Mouse (Mus musculus) bone marrow macrophage, adult 2 months (primary cell): Measurements from ENCODE around the gene Nufip1. TPM values are rescaled to one million over a fixed set of nuclear protein-coding genes. Genes with fewer than 3 reads are reported as not detected.

ENCODE experiments used
- H3K27ac ChIP-seq: 2 replicates; pipeline ENCODE4 v1.5.1; 2012; ENCODE audit warnings: low read depth, low read length; ENCODE audit not compliant: insufficient read depth
- H3K4me1 ChIP-seq: 2 replicates; pipeline ENCODE4 v1.6.1; 2012; ENCODE audit warnings: low read length; ENCODE audit not compliant: control insufficient read depth, insufficient read depth
- H3K4me3 ChIP-seq: 2 replicates; pipeline ENCODE4 v1.5.1; 2012; ENCODE audit warnings: mild to moderate bottlenecking, low read length, moderate library complexity; ENCODE audit not compliant: insufficient read depth
- CTCF ChIP-seq: IDR thresholded peaks from 2 replicates; pipeline ENCODE4 v1.5.1; 2012; ENCODE audit warnings: low read depth, mild to moderate bottlenecking, low read length, moderate library complexity
- POLR2A ChIP-seq: IDR thresholded peaks from 2 replicates; pipeline ENCODE4 v1.6.1; 2012; ENCODE audit warnings: mild to moderate bottlenecking, low read depth, low read length, borderline replicate concordance
- polyA plus RNA-seq: library from polyadenylated mRNA; stranded (reverse); fragments of >200 nt; gene quantifications from 2 replicates; pipeline ENCODE4 v1.2.4, GENCODE M21; 2012; ENCODE audit not compliant: missing spikeins, insufficient read depth, insufficient read length

Gene Nufip1
- 7.3 and 7.4 TPM in 2 replicates for polyA plus RNA-seq

DNA sequence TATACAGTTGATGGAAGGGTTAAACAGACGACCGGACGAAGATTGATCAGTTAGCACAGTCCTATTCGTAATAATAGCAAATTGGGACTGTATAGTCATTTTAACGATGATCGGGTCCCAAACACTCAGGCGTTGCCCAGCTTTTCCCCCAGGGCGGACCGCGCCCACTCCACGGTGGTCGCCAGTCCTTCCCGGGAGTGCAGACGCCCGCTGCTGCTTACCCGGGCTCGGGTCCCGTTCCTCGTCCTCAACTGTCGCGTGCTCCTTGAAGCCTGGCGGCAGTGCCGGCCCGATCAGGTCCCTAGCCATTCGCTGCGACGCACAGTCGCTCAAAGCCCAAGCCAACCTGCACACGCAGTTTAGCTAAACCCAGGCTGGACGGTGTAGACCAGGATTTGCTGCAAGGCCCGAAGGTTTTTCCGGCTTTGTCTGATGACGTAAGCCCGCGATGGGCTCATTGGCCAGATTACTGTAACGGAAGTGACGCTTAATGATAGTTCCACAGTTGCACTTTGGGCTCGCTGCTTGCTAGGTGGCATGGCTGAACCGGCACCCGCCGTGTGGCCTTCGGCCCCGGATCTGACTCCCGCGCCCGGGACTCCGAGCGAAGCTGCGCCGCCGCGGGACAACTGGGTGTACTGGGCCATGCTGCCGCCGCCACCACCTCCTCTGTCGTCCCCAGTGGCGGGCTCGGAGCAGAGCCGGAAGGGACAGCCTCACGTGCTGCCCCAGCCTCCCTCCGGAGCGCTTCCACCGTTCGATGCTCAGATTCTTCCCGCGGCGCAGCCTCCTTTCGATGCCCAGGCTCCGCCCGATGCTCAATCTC is at the start of gene Nufip1, which contains the start of gene Gpalpp1:
Nufip1 (plus strand) TSS at position 496 of the 826 bp plus-strand sequence.
Gpalpp1 (minus strand) TSS at position 365 of the 826 bp plus-strand sequence.
- Histone ChIP-seq H3K4me1 (peaks cover 18% of the 10 kb centered on the region), H3K27ac (peak within 1 kb of the TSS; percentile 75), H3K4me3 (peak within 1 kb of the TSS; percentile 90)
- TF ChIP-seq POLR2A (no peak), CTCF (no peak)

DNA sequence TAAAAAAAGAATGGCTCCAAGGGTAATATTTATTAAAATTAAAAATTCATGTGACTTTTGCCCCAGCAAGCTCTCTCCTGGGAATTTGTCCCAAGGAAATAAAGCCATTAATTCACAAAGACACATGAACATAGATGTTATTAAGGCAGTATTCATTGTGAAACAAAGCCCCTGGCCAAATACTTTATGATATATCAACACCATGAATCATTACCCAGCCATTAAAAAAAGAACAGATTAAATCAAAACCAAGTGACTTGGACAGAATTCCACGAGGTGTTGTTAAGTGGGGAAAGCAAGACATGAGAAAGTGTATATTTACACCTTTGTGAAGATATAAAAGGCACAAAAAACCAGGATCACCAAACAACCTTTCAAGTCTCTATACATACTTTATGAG is 43.5 kb upstream of the Nufip1 start:
- Histone ChIP-seq H3K4me1 (peaks cover under 1% of the 10 kb centered on the region; the same call in 1 of the 2 replicates), H3K4me3 (no peak overlapping the region)
- TF ChIP-seq POLR2A (no peak), CTCF (no peak)

DNA sequence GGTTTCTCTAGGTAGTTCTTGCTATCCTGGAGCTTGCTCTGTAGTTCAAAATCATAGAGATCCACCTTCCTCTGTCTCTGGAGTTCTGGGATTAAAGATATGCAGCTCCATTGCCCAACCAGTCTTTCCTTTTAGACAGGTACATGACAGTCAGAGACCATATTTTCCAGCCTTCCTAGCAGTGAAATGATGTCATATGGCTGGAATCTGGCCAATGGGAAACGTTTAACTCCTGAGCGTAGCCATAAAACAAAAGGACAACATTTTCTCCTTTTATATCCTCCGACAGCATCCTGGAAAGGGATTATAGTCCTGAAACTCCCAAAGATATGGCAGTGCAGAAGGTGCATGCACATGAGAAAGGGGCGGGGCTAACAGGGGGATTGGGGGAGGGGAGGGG is 42.4 kb upstream of the Nufip1 start:
- Histone ChIP-seq H3K27ac (no peak overlapping the region), H3K4me1 (peaks cover 9% of the 10 kb centered on the region), H3K4me3 (no peak overlapping the region)
- no peak for TF ChIP-seq POLR2A
- TF ChIP-seq CTCF = no peak

More for the DNA sequence above, 43.5 kb upstream of the Nufip1 start:
- H3K27ac ChIP-seq = no peak overlapping the region

DNA sequence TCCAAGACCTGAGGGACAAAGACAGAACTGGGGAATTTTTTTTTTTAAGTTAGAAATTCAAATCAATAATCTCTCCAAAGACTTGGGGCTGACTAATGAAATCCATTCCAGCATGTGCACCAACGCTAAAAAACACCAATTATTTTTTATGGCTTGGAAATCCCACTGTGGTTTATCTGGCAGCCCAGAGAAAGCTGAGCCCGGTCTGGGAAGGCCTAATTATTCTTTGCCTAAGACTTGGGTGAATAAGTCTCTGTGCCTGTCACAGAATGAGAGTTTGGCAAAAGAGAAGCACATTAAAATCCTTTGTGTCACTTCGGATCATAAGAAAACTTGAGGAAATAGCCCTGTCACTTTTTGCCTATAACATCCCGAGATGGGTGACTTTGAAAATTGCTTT is 41.4 kb upstream of the Nufip1 start:
- Histone ChIP-seq H3K27ac (no peak overlapping the region), H3K4me3 (no peak overlapping the region), H3K4me1 (peaks cover 9% of the 10 kb centered on the region)
- TF ChIP-seq POLR2A = no peak
- no peak for TF ChIP-seq CTCF

DNA sequence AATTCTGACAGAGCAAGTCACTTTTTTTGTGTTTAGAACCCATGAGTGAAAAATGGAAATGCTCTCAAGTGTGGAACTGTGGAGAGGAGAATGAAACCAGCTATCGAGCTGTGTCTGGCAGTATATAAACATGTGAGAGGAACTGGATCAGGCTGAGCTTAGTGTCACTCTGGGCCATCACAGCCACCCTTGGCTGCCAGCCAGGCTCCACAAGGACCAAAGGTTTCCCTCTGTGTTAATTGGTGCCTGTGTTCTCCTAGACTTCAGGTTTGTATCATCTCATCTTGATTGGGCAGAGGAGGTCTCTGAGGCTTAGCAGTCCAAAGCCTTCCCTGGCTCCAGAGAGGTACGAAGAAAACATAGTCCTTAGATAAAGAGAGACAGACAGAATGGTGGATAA is 38.1 kb upstream of the Nufip1 start:
- Histone ChIP-seq H3K27ac (no peak overlapping the region), H3K4me3 (no peak overlapping the region), H3K4me1 (peaks cover 9% of the 10 kb centered on the region)
- TF ChIP-seq POLR2A (no peak), CTCF (no peak)

DNA sequence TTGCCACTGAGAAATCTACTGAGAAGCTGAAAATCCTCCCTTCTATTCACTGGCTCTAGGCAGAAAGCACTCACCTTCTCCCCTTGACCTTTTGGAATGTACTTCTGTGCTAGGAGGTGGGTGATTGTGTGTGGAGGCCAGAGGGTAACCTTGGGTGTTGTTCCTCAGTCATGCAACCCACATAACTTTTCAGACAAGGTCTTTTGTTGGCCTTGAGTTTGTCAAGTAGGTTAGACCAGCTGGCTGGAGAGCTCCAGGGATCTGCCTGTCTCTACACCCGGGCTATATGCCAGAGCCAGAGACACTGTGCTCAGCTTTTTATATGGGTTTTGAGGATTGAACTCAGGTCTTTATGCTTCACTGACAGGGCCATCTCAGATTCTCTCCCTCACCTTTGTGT is 36.5 kb upstream of the Nufip1 start:
- TF ChIP-seq POLR2A (no peak), CTCF (no peak)
- peaks cover 9% of the 10 kb centered on the region for H3K4me1 ChIP-seq
- H3K27ac ChIP-seq = no peak overlapping the region
- no peak overlapping the region for H3K4me3 ChIP-seq

DNA sequence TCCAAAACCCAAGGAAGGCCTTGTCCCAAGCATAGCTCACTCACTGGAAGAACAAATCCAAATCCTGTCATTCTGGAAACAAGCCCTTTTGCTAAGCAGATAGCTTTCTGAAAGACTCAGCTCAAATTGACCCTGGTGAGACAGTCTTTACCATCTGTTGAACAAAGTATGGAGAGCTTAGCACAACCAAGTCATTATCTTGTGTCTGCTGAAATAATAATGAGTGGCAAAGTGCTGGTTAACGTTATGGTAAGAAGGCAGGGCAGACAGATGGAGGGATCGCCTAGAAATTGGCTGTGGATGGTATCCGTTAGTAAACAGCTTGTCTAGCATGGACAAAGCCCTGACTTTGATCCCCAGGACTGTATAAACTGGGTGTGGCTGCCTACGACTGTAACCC is 35.0 kb upstream of the Nufip1 start:
- TF ChIP-seq CTCF (no peak), POLR2A (no peak)
- Histone ChIP-seq H3K4me1 (peaks cover 9% of the 10 kb centered on the region), H3K4me3 (no peak overlapping the region), H3K27ac (no peak overlapping the region)

DNA sequence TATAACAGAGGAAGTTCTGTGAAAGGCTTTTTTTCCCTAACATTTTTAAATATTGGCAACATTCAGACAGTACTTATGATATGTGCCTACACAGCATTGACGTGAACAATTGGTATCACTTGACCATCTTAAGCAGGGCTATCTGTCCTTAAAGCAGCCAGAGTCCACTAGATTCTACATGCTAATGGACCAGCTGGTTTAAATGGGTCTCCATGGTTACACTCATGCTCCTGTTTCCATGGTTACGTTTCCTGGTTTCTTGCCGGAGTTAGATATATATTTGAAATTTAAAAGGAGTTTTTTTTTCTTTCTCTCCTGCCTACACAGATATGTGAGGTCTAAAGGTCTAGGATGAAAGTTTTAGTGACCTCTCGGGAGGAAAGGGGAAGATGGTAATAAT is 34.1 kb upstream of the Nufip1 start:
- peaks cover 9% of the 10 kb centered on the region for H3K4me1 ChIP-seq
- TF ChIP-seq POLR2A (no peak), CTCF (no peak)
- H3K4me3 ChIP-seq = no peak overlapping the region
- no peak overlapping the region for H3K27ac ChIP-seq

DNA sequence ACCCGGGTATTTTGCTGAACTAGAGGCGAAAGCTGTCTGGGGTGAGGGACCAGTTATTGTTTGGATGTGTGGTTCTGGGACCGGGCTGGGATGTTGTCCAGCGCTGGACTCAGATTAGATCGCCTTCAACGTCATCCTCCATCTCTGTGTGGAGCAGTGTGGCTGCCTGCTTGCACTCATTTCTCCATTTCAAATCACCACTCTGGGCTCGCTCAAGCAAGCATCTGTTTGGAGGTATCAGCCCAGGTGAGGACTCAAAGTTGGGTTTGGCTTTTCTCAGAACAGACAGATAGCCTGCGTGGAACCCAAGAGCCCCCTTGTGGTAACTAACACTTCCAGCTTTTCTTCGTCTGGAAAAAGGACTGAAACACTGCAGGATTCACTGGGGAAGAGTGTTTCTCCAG is 33.6 kb upstream of the Nufip1 start:
- peaks cover 9% of the 10 kb centered on the region for H3K4me1 ChIP-seq
- H3K27ac ChIP-seq = no peak overlapping the region
- no peak overlapping the region for H3K4me3 ChIP-seq
- TF ChIP-seq CTCF (peak; percentile 57; the same call in 1 of the 2 replicates), POLR2A (no peak)

DNA sequence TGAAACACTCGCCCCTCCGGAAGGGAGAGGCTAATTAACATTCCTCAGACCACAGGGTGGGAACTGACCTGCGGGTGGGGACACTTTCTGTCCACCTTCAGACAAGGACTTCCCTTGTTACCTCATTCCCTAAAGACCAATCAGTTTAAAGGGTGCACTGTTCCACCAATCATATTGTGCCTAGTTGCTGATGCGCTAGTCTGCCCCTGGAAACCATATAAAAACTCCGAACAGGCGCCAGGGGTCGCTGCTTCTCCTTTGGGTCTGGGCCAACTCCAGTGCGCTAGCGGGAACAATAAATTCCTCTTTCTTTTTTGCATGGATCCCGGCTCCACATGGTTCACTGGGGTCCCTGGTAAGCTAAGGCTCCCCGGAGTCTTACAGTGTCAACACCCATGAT is 29.2 kb upstream of the Nufip1 start:
- Histone ChIP-seq H3K4me1 (peaks cover 3% of the 10 kb centered on the region; the same call in 1 of the 2 replicates), H3K27ac (no peak overlapping the region), H3K4me3 (no peak overlapping the region)
- TF ChIP-seq POLR2A (no peak), CTCF (no peak)
